Mouse (Mus musculus) brain, embryonic 14.5 days (tissue): Measurements from ENCODE around the gene Gins2.

Source experiments
- CTCF ChIP-seq: fragments of 200-500 bp; IDR thresholded peaks from 2 replicates; pipeline ENCODE4 v1.5.1; 2012; ENCODE audit warnings: inconsistent platforms, mild to moderate bottlenecking, moderate library complexity, borderline replicate concordance; ENCODE audit not compliant: insufficient read depth, insufficient read length; ENCODE audit errors: extremely low read depth
- POLR2A ChIP-seq: fragments of 200-500 bp; IDR thresholded peaks from 2 replicates; pipeline ENCODE4 v1.6.1; 2012; ENCODE audit warnings: mild to moderate bottlenecking, inconsistent platforms, borderline replicate concordance; ENCODE audit not compliant: poor library complexity, insufficient read depth, insufficient read length, severe bottlenecking; ENCODE audit errors: extremely low read depth

DNA sequence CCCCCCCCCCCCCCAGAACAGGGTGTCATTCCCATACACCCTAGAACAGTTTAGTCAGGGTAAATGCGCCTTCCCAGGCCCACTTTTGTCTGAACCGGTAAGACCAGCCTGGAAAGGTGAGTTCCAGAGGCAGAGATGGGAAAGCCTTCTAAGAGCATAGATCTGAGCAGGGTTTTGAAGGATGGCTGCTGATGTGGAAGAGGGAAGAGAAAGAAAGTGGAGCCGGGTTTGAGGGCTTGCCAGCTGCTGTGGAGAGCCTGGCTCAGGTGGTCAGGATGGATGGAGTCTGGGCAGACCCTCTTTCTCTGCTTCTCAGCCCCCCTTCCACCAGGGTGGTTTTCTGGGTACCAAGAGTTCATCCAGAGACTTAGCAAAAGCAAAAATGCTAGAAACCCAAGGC, 55.7 kb downstream of the Gins2 start:
- TF ChIP-seq CTCF, result no peak
- no peak for TF ChIP-seq POLR2A
